Mouse (Mus musculus) neutrophil, adult 59 days (primary cell): ENCODE results near the gene Hpgds. TPM values are rescaled to one million over a fixed set of nuclear protein-coding genes. Genes with fewer than 3 reads are reported as not detected.

Experiments
- total RNA-seq, 2 experiments: library from RNA; stranded (reverse); gene quantifications; 1 replicate in 1 of 2; 2 replicates in 1 of 2; pipeline ENCODE4 v1.2.4; 2023

Hpgds gene
- total RNA-seq, result 1 to 10 TPM; 3.9 to 4.9 TPM

DNA sequence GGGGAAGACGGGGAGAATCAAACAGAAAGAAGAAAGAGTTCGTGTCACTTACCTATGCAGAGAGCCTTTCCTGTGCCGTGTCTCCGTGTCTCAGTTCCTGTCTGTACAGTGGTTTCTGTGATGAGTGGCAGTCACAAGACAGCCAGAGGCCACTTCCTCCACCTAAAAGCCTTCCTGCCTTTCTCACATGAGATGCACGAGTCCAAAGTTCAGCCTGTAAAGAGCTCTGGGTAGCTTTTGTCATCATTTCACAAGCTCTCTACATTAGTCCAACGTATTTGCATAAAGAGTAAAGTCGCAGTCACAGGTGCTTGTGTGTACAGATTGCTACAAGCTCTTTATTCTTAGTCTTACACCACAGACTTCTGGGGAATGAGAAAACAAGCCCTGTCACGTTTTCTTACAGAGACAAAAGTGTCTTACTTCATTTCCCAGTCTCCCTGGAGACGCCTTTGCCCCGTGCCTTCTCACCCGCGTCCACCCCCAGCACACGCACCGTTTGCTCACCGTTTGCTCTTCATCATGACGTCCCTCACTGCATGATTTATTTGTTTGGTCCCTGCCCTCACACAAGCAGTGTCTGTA lies at the start of gene Hpgds:
Hpgds (minus strand) TSS at position 288 of the 585 bp plus-strand sequence.

Other genes with a start within 250 kb of the Hpgds start
- gene Smarcad1, start 102.3 kb downstream of the Hpgds start, total RNA-seq, result 10 to 100 TPM; 19.8 to 30.0 TPM
- not detected for gene C130060K24Rik, start 236.2 kb upstream of the Hpgds start, total RNA-seq